Mouse (Mus musculus): ENCODE measurements around the gene Oprd1.
A peak's percentile ranks its signal among the peaks of the same experiment; 100 is the strongest.

The Oprd1 gene

DNA sequence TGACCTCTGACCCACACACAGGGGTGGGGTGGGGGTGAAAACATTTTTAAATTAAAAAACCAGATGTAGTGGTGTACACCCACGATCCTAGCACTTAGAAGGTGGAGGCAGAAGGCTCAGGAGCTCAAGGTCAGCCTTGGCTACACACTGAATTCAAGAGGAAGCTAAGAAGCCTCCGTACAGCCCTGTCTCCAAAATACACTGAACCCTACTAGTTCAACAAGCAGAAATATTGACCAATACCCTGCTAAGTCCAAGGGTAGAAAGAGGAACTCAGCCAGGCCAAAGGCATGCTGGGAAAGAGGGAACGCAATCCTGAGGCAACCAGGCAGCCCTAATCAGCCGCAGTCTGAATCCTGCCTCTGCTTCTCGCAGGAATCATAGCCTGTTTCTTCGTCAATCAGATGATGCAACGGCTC, 66.0 kb downstream of the Oprd1 start:
- DNase-seq, result no peak

DNA sequence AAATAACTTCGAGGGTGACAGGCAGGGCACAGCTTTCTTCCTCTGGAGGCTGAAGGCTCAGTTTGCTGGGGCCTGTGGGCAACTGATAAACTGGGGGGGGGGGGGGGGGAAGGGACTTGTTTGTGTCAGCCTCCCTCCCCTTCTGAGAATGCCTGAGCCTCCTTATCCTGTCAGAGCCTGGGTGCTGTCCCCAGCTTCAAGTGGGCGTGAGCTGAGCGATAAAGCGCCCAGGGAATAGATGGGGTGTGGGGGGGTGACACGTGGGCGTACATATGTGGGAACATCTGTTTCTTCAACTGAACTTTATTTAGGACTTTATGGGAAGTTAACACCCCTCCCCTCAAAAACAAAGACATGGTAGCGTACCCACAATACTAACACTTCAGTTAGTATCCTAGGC, 66.8 kb downstream of the Oprd1 start:
- no peak for DNase-seq

DNA sequence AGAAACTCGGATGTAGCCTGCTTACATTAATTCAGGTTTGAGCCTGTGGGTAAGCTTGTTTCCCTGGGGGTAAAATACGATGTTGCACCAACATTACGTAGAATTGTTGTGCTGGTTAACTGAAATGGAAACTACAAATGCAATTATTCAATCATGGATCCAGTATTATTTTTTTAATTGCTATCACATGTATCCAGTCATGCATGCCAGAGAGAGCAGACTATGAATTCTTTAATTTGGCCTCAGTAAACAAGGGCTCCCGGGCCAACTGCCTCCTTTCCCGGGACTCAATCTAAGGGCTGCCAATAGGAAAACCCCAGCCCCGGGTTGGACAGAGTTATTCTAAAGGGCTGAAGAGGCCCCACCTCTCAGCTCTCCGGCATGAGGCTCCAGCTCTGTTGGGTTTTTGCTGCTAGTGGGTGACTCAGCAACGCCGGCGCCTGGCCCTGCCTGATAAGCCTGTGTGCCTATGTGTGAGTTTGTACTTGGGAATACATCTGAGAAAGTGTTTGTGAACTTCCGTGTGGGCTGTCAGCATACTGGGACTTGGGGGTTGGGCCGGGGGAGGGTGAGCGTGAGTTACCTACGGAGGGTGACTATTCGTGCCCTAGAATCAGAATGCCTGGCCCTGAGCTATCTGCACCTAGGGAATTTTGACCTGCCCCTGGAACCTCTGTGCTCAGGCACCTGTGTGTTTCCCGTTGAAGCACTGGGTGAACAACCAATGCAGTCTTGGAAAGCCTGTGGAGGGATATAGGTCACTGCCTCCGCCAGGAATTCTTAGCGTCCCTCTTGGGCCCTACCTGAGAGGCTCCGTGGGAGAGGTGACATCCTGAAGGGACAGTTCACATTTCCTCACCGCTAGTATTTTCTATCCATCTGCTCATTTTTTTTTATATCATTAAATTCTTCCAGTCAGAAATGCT, 67.5 kb downstream of the Oprd1 start:
- DNase-seq, result no peak

DNA sequence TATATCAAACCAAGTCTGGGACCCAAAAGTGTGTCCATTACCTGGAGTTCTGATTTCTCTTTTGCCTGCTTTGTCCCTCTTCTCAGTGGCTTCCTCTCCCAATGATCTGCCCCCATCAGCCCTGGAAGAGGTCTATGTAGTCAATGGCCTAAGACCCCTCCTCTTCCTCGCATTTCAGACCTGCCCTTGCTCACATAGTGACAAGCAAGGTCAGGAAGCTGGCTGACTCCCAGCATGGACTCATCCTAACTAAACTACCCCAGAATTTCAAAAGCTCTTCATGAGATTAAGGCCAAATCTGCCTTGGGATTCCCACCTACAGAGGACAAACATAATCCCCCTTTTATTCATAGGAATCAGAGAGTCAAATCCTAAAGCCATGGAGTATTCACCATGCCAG, 68.5 kb downstream of the Oprd1 start:
- DNase-seq, result no peak

DNA sequence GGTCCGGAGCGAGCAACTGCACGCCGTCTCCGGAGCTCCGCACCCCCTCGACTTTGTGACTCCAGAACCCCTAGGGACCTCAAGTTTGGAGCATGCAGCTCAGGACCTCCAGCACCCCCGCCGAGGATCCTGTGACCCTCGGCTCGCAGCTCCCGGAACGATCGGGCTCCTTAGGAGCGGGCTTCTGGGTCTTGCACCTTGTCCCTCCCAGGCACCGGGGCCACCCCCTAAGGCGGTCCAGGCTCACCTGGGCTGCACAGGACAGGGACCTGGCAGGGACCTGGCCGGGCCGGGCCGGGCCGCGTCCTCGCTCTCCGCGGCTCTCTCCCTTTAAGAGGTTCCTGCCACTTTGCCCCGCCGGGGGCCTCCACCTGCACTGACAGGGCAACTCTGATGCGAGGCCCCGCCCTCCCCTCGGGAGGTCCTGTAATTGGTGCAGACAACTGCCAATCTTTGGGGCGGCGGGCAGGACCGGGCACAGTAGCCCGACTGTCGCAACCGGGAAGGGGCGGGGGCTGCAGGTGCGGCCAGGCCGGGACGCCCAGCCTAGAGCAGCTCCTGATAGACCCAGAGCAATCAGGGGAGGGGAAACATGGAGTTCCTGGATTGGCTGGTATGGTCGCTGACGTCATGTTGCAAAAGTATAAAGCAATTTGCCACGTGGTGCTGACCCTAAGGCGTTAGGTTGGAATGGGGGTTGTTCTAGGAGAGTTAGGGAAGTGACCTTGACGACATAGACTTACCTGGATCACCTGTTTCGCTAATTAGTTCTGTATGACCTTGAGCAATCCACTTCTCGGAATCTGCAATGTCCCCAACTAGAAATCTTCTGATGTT, 69.1 kb downstream of the Oprd1 start, which contains the start of gene Epb41:
Gene Epb41 (minus strand): TSS at position 389 of the 837 bp plus-strand sequence.
- DNase-seq, result peak; percentile 99 to 100

DNA sequence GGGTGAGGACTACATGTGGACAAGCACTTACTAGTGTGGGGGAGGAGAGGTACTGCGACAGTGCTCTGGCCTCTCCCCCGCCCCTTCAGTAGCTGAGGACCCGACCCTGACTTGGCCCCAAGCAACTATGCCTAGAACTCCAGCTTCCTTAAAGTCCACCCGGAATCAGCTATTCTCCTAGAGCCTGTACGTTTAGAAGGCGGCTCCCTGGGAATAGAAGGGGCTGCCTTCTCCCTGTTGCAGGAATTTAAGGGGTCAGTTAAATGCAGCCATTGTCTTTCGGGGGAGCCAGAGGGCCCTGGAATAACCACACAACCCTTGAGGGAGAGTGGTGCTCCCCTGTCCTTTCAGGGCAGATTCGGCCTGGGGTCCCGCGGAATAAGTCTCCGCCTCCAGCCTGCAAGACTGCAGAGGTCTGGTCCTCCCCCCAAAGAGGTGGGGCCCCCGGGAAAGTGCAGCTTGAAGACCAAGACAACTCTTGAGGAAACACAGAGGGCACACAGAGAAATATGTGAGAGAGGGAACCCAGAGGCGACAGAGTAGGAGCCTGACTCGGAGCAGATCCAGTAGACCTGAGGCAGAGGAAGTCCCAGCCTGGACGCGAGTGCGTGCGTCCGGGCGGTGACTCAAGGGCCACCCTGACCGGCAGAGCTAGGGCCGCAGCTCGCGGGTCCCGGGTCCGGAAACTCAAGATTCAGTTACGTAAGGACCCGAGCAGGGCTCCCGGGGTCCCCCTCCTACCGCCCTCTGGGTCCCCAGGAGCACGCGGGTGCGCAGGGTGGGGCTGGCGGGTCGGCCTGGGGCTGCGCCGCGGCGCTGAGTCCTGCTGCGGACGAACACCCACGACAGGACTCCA, 70.0 kb downstream of the Oprd1 start, which contains the start of gene Gm10300:
Gene Gm10300 (plus strand): TSS at position 621 of the 856 bp plus-strand sequence.
- peak in 1 of 2 experiments; percentile 35 for DNase-seq

DNA sequence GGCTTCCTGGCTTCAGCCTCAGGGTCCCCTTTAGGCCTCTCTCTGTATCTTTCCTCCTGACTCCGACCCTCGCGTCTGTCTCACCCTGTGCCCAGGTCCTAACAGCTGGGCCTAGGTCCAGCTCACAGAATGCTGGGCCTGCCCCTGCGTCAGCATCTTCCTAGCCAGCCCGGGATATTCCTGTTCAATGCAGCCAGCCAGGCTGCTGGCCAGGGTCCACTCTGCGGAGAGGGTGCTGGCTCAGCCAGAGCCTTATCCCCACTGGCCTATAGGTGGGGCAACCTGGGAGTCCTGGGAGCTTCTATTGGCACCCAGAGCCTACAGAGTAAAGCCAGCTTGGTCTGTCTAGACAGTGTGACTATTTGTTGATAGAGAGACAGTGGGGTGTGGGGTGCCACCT, 71.3 kb downstream of the Oprd1 start:
- DNase-seq, result no peak

DNA sequence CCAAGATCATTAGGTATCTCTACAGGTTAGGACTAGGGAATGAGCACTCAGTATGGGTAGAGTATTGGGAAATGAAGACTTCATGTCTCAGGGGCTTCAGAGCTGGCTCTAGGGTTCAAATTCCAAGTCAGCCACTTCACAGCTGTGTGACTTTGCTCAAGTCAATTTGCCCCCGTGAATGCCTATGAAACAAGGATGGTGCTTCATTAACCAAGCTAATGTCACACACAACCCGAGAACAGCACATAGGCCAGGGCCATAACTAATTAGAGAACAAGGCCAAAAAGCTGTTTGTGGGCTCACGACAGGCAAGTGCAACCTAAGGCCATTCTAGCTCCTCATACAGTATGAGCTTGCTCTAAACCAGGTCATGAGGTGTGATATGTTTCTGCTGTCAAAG, 72.1 kb downstream of the Oprd1 start:
- no peak for DNase-seq

DNA sequence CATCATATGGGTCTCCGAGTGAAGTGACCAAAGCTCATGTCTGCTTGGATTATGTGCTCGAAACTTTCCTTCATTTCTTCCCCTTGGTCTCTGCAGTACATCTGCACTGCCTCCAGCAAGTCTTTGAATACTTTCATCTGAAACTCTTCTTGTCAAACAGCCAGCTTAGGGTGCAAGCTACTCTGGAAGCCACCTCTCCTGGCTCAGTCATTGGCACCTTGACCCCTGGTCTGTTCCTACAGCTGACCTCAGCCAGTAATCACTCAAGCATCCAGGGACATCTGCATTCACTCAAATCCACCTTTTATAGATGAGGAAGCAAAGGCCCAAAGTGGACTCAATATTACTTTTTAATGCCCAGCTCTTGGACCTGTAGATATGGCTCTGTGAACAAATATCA, 72.6 kb downstream of the Oprd1 start:
- no peak for DNase-seq

DNA sequence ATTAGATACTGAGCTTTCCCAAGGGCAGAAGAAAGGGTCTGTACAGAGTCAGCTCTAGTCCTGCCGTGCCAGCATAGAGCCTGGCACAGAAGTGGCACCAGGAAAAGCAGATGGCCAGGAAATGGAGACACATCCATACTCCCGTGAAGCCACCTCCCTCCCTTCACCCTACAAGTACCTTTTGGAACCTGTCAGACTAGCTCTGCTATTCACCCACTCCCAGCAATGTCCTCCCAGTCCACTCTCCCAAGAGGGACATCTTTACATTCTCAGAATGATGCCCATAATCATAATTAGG, 76.4 kb downstream of the Oprd1 start:
- DNase-seq, result no peak

DNA sequence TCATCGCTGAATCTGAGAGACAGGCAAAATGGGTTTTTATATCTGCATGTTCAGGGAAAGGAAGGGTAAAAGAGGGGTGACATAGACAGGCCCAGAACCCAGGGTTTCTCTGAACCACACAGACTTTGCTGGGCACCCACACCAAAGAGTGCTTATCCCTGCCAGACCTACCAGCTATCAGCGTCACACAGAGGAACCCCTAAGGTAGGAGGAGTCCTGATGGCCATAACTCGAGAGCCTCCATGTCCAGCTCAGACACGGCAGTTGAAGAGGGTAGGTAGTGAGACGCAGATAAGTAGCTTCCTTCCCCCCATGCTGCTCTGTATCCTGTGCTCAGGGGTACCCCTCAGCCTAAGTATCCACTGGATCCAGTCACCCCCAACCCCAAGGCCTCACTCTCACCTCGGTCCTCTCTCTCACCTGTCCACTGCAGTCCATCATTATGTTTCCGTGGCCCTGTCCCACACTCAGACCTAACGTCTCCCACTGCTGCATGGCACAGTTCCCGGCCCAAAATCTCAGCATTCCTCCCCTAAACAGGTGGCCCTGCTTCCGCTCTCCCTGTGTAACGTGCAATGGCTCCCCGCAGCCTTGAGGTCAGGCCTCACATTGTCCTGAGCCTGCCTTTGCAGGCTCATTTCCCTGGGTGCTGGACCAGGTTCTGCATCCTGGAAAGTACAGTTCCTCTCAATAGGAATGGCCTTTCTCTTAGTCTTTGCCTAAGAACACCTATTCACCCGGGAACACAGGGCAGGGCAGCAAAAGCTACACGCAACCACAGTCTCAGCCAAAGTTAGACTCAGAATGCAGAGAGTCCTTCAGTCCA, 77.0 kb downstream of the Oprd1 start:
- no peak for DNase-seq

DNA sequence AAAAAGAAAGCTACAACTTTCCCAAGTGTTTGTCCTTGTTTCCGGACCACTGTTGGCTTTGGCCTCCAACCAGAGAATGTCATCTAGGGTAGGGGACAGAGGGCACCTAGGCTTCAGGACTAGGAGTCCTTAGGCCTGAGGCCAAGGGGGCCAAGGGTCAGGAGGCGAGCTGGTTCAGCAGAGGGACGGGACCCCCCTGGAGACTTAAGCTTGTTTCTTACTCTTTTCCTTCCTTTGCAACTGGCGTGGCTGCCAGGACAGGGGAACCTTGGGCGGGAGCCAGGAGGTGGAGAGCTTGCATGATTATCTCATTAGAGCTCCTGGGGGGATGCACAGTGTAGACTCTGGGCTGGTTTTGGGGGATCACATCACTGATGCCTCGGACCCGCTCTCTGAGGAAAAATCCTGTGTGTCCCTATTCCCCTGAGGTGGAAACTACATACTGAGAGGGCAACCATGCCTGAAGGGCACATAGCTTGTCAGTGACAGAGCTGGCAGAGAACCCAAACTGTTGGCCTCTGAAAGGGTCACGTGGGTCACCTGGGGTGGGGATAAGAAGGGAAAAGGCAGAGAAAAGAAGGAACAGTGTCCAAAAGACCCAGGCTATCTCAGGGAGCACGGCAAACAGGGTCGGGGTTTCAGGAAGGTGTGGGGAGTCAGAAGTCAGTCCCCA, 78.0 kb downstream of the Oprd1 start:
- DNase-seq, result no peak

DNA sequence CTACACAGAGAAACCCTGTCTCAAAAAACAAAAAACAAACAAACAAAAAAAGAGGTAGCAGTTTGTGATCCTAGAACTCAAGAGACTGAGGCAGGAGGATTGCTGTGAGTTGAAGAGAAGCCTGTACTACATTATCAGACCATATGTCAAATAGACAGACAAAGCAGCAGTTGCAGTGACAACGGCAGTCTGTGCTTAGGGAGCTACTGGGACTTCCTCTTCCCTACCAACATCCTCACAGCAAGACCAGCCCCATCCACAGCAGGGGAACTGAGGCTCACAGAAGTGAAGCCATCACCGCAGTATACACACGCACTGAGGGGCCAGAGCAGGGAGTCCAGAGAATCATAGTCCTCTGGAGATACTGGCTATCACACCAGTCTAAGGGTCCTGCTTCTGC, 78.7 kb downstream of the Oprd1 start:
- no peak for DNase-seq

DNA sequence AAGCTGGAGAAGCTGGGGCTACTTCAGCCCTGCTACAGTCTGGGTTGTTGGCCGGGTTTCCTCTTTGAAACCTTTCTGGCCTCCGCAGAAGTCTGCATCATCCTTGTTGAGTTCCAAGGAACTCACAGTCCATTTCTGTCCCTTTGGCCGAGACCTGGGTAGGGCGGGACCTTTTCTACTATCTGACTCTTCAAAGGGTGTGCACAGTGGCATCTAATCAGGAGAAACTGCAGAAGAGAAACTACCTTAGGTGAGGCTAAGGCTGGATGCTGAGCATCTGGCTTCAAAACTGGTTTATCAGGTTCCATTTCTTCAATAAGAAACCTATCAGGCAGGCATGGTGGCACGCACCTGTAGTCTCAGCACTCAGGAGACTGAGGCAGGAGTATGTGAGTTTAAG, 79.7 kb downstream of the Oprd1 start:
- DNase-seq, result no peak

DNA sequence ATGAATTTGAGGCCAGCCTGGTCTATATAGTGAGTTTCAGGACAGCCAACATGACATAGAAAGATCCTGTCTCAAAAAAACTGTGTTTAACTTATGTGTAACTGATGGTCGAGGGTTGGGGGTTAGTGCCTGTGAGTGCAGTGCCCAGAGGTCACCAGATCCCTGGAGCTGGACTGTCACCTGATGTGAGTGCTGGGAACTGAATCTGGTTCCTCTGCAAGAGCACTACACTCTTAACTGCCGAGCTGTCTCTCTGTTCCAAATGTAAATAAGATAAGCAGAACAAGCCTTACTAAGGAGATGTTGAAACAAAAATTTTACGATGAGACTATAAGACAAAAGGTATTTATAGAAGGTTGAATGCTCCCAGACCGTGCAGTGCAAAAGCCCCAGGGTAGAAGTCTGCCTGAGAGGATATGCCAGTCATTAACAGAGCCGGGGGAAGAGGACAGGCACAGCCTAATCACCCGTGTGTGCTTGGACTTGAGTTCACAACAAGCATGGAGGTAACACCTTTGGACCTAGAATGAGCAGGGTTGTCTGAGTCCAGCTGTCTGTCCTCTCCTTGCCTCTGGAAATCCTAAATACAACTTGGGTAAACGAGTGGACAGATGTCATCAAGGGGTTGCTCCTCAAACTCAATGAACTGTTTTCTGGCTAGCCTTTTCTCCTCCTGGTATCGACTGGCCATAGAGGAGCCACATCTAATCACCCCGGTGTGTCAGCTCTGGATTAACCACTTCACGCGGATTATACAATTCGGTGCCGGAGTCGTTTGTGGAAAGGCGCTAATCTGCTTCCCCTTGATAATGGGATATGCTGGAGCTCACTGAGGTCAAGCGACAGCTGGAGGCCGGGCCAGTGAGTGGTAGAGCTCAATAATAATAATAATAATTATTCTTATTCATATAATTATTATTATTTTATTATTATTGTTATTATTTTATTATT, 81.1 kb downstream of the Oprd1 start:
- DNase-seq, result no peak

DNA sequence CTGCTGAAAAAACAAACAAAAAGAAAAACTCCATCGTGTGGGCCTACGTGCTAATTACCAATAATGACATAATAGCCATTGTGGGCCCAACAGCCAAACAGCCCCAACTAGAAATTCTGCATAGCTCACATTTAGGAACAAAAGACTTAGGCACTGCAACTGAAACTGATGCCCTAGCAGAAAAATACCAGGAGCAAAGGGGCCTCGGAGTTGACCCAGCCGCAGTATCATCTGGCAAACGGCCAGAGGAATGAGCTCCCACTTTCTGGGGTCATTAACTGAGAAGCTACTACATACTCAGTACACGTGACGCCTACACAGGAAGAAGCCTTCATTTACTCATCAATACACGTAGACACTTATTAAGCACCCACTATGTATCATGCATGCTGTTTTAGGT, 82.0 kb downstream of the Oprd1 start:
- DNase-seq, result no peak
